Mouse (Mus musculus) neural tube, embryonic 15.5 days (tissue): Measurements from ENCODE around the gene Fat1. TPM values are rescaled to one million over a fixed set of nuclear protein-coding genes. Genes with fewer than 3 reads are reported as not detected.

Experiments used
- ATAC-seq: fragments of 200-750 bp; cut with Nextera tagmentation; 2 replicates; pipeline ENCODE4 v1.8.0; 2017; ENCODE audit warnings: mild to moderate bottlenecking, moderate TSS enrichment, moderate library complexity; ENCODE audit not compliant: low FRiP score
- H3K27ac ChIP-seq: fragments of 300-500 bp; sonication (generic); replicated peaks from 2 replicates; pipeline ENCODE4 v1.5.1; 2015; ENCODE audit warnings: mild to moderate bottlenecking, inconsistent platforms
- H3K27me3 ChIP-seq: fragments of 300-500 bp; sonication (generic); replicated peaks from 2 replicates; pipeline ENCODE4 v1.6.1; 2015; ENCODE audit warnings: inconsistent platforms
- H3K36me3 ChIP-seq: fragments of 300-500 bp; sonication (generic); 2 replicates; pipeline ENCODE4 v1.6.1; 2015; ENCODE audit warnings: inconsistent platforms
- H3K4me1 ChIP-seq: fragments of 300-500 bp; sonication (generic); 2 replicates; pipeline ENCODE4 v1.6.1; 2015; ENCODE audit warnings: inconsistent platforms
- H3K4me2 ChIP-seq: fragments of 300-500 bp; sonication (generic); 2 replicates; pipeline ENCODE4 v1.6.1; 2015; ENCODE audit warnings: inconsistent platforms, mild to moderate bottlenecking, moderate library complexity
- H3K4me3 ChIP-seq: fragments of 300-500 bp; sonication (generic); replicated peaks from 2 replicates; pipeline ENCODE4 v1.5.1; 2015; ENCODE audit warnings: mild to moderate bottlenecking, inconsistent platforms
- H3K9ac ChIP-seq: fragments of 300-500 bp; sonication (generic); replicated peaks from 2 replicates; pipeline ENCODE4 v1.6.1; 2015; ENCODE audit warnings: mild to moderate bottlenecking, inconsistent platforms
- H3K9me3 ChIP-seq: fragments of 300-500 bp; sonication (generic); replicated peaks from 2 replicates; pipeline ENCODE4 v1.6.1; 2016; ENCODE audit warnings: inconsistent platforms
- WGBS: fragments of 180-500 bp; shearing (Covaris S2); methylation state at CpG from one replicate; pipeline ENCODE4 v1.1.7; 2015; ENCODE audit warnings: mixed read lengths; 5-methylcytosine and 5-hydroxymethylcytosine counted together
- polyA plus RNA-seq: library from polyadenylated mRNA; unstranded; fragments of >200 nt; fragmentation: Nextera tagmentation; extraction: Ambion mirVana; gene quantifications from 2 replicates; pipeline ENCODE4 v1.2.1, GENCODE M21; 2015

Gene Fat1
- polyA plus RNA-seq = 12.3 and 12.5 TPM in 2 replicates

DNA sequence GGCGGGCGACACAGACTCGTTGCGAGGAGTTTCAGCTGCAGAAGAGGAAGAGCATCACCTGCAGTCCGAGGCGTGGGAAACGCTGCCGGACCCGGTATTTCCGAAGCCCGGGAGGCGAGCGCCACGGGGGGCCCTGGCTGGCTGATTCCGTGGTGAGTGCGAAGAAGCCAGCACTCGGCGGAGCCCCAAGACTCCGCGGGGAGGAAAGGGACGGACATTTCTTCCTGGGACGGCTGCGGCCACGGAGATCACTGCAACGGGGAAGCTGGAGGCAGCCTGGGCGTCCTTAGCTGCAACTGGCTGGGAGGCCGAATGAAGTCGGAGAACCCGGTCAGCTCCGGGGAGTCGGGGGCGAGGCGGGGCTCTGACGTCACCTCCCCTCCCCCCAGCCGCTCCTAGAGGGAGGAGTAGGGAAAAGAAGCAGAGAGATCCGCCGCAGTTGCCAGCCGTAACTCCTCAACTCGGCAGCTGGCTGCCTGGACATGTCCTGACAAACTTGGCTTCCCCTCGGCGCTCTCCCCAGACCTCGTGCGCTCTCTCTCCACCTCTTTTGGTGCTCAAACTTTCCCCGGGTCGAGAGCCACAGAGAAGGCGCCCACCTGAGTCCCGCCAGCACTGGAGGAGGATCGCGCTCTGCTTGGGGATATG, at the start of gene Fat1:
TSS of gene Fat1 (plus strand) at position 598 of the 648 bp plus-strand sequence.
- Histone ChIP-seq H3K4me3 (peak within 1 kb of the TSS; percentile 81), H3K4me1 (peaks cover 12% of the 10 kb centered on the region), H3K36me3 (no peaks in the 10 kb centered on the region), H3K9ac (peak within 1 kb of the TSS; percentile 64), H3K27ac (peak within 1 kb of the TSS; percentile 88), H3K9me3 (no peaks in the 10 kb centered on the region), H3K4me2 (peak within 1 kb of the TSS; percentile 95), H3K27me3 (no peaks in the 10 kb centered on the region)
- ATAC-seq = peak; percentile 72
- under 1% methylated on average over 46 of the region's 49 CpGs for WGBS

DNA sequence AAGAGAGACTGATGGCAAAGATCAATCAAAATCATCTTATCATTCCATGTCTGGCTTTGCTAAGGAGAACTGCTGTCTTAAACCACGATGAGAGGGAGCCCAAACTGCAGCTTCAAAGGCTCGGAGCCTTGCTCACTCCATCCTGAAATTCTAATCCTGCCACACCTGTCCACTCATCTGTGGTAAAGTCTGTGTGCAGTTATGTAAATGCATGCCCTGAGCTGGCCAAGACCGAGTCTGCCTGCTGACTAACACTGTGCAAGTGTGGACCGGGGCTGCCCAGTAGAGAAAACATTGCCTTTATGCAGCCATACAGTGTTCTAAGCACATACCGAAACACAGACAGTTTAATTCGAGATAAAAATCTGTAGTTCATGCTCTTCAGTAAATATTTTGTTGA, 40.6 kb upstream of the Fat1 start:
- Histone ChIP-seq H3K9me3 (no peaks in the 10 kb centered on the region), H3K36me3 (no peaks in the 10 kb centered on the region), H3K4me2 (no peak overlapping the region), H3K27ac (no peak overlapping the region), H3K9ac (no peak overlapping the region), H3K4me1 (peaks cover 8% of the 10 kb centered on the region), H3K27me3 (no peaks in the 10 kb centered on the region), H3K4me3 (no peak overlapping the region)
- no peak for ATAC-seq
- WGBS = 85% methylated on average over 6 of the region's 6 CpGs

DNA sequence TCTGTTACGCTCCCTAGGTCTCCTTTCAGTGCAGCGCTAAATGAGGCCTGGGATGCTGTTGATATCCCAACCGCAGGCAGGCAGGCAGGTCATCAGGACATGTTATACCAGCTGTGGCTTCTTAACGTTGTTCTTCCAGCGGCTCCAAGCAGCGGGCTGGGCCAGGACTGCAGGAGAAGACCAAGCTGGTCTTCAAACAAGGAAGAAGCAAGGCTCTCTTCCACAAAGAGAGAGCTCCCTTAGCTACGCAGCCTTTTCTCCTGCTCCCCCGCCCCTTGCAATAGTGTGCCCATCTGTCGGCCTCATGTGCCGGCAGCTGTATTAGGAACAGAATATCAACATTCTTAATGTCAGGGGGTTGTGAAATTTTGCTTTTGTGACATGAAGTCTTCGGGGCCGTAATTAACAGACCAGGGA, 35.7 kb upstream of the Fat1 start:
- Histone ChIP-seq H3K36me3 (no peaks in the 10 kb centered on the region), H3K4me1 (peaks cover 11% of the 10 kb centered on the region), H3K4me2 (peak overlapping the region; percentile 33), H3K4me3 (no peak overlapping the region), H3K27me3 (no peaks in the 10 kb centered on the region), H3K9ac (no peak overlapping the region), H3K27ac (no peak overlapping the region), H3K9me3 (no peaks in the 10 kb centered on the region)
- ATAC-seq = 0 out of 2 replicates have a peak, but pooled peaks have one; percentile 21
- WGBS = 31% methylated on average over 12 of the region's 12 CpGs

DNA sequence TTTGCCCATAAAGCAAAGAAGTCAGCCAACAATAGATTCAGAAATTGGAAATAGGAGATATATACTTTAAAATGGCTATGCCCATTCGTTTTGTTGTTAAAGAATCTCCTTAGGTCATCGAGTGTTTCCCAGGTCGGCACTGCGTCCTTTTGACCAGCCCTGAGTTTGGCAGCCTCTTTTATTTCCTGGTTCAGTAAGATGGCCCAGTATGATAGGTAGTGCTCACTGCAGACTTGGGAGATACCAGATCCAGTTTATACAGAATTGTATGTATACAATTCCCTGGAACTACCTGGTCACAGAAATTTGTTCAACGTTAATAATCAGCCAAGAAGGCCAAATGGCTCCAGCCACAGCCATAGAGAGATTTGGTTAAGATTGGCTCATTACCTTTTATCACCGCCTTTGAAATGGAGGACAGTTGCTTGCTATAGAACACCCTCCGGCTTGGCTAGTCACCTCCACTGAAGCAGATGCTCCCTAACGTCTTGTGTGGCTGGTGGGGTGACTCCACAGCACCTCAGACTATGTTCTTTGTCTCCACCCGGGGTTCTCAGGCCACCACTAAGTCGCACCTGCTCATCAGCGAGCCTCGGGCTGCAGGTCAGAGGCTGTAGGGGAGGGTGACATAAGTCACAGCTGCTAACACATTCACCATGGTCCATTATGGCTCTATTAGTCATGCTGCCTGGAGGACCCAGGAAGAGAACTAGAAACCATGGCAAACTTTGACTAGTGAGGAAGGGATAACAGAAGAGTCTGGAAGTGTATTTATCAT, 23.9 kb upstream of the Fat1 start:
- WGBS = 57% methylated on average over 12 of the region's 12 CpGs

DNA sequence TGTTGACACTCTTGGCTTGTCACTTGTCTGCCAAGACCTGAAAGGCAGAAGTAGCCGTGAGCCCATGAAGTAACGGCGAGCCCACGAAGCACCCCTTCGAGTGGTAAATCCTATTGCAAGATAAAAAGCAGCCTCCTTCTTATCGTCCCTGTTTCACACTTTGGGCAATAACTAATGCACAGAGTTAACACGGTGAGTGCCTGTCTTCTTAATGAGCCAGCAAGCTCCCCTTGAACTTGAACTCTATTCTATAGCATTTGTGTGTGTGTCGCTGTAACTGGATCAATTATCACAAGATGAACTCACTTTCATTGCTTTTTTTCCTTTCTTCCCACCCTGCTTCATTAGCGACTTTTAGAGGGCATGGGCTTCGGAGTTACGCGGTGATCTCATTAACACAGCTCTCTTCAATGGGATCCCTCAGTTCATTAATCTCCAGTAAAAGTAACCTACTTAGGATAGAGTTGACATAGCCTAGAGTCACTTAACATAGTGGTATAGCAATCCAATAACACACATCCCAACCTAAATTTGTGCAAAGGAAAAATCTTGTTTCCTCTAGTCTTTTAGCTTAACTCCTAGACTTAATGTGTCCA, 15.7 kb upstream of the Fat1 start:
- no peaks in the 10 kb centered on the region for H3K9me3 ChIP-seq
- no peaks in the 10 kb centered on the region for H3K36me3 ChIP-seq
- ATAC-seq = no peak
- no peak overlapping the region for H3K9ac ChIP-seq
- H3K4me2 ChIP-seq = no peak overlapping the region
- H3K4me1 ChIP-seq = no peaks in the 10 kb centered on the region
- WGBS = 78% methylated on average over 12 of the region's 12 CpGs
- no peaks in the 10 kb centered on the region for H3K27me3 ChIP-seq
- no peak overlapping the region for H3K4me3 ChIP-seq
- no peak overlapping the region for H3K27ac ChIP-seq

More for the DNA sequence above, 23.9 kb upstream of the Fat1 start:
- Histone ChIP-seq H3K36me3 (no peaks in the 10 kb centered on the region), H3K27me3 (no peaks in the 10 kb centered on the region), H3K4me1 (no peaks in the 10 kb centered on the region), H3K4me2 (no peak overlapping the region), H3K27ac (no peak overlapping the region), H3K9me3 (no peaks in the 10 kb centered on the region), H3K4me3 (no peak overlapping the region), H3K9ac (no peak overlapping the region)
- no peak for ATAC-seq

DNA sequence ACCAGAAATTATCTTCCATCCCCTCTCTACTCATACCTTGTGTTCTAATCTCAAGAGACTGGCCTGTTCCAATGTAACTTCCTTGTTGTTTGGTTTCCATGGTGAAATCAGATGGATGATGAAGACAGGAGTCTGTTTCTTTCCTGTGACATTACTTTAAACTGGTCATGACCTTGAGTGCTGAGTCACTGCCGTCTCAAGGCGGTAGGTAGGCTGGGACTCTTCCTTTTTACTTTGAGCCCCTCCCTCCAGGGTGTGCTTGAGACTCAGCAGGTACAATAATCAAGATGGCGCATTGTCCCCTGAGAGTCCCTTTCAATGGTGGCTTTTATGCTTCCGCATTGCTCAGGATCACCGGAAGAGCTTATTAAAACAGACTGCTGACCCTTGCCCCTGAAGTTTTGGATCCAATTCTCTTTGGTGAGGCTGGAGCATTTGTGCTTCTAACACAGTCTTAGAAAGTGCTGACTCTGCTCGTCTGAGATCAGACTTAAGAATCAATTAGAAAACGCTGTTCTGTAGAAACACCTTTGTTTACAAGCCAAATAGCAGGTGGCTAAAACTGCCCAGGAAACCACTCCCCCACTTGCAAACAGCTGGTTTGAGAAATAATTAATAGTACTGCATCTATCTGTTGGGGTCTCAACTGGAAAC, 14.7 kb upstream of the Fat1 start:
- H3K27ac ChIP-seq = no peak overlapping the region
- no peak overlapping the region for H3K4me2 ChIP-seq
- H3K27me3 ChIP-seq = no peaks in the 10 kb centered on the region
- no peak for ATAC-seq
- H3K36me3 ChIP-seq = no peaks in the 10 kb centered on the region
- no peak overlapping the region for H3K4me3 ChIP-seq
- H3K4me1 ChIP-seq = no peaks in the 10 kb centered on the region
- H3K9ac ChIP-seq = no peak overlapping the region
- H3K9me3 ChIP-seq = no peaks in the 10 kb centered on the region
- WGBS = 68% methylated on average over 7 of the region's 7 CpGs

DNA sequence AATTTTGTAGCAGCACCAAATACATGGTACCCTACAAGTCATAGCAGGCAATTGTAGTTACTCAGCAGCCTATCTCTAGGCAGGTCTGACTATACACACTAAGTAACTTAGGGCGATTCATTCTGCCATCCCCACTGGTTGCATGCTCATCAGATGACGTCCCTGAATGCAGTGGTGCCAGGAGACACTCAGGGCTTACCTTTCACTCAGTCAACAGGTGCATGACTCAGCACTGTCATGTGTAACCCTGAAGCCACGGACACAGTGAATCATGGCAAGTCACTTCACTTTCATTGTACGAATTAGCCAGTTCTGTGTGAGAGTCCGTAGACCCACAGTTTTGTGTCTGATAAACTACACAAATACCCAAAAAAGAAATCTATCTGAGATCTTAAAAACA, 10.3 kb upstream of the Fat1 start:
- Histone ChIP-seq H3K9me3 (no peaks in the 10 kb centered on the region), H3K4me2 (no peak overlapping the region), H3K9ac (no peak overlapping the region), H3K27ac (no peak overlapping the region), H3K4me3 (no peak overlapping the region), H3K27me3 (no peaks in the 10 kb centered on the region), H3K36me3 (no peaks in the 10 kb centered on the region), H3K4me1 (no peaks in the 10 kb centered on the region)
- 91% methylated on average over 5 of the region's 5 CpGs for WGBS
- no peak for ATAC-seq

DNA sequence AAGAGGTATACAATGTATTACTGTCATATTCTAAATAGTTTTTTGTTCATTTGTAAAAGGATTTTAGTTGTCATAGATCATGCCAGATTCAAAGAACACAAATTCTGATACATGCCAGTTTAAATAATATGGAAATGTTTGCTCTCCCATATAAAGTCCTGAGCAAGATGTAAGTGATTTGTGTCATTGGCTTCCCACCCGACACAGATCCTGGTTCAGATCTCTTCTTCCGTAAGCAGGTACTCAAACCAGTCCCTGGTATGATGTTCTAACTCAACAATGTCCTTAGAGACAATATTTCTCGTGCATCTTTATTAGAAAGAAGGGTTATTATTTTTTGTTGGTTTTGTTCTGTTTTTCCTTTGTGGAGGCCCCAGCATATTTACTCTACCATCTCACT, 5.2 kb upstream of the Fat1 start:
- Histone ChIP-seq H3K4me1 (peaks cover 3% of the 10 kb centered on the region; the same call in 1 of the 2 replicates), H3K4me3 (no peak overlapping the region), H3K36me3 (no peaks in the 10 kb centered on the region), H3K4me2 (no peak overlapping the region), H3K27me3 (no peaks in the 10 kb centered on the region), H3K9me3 (no peaks in the 10 kb centered on the region), H3K27ac (no peak overlapping the region), H3K9ac (no peak overlapping the region)
- WGBS = 94% methylated on average over 3 of the region's 3 CpGs
- no peak for ATAC-seq

DNA sequence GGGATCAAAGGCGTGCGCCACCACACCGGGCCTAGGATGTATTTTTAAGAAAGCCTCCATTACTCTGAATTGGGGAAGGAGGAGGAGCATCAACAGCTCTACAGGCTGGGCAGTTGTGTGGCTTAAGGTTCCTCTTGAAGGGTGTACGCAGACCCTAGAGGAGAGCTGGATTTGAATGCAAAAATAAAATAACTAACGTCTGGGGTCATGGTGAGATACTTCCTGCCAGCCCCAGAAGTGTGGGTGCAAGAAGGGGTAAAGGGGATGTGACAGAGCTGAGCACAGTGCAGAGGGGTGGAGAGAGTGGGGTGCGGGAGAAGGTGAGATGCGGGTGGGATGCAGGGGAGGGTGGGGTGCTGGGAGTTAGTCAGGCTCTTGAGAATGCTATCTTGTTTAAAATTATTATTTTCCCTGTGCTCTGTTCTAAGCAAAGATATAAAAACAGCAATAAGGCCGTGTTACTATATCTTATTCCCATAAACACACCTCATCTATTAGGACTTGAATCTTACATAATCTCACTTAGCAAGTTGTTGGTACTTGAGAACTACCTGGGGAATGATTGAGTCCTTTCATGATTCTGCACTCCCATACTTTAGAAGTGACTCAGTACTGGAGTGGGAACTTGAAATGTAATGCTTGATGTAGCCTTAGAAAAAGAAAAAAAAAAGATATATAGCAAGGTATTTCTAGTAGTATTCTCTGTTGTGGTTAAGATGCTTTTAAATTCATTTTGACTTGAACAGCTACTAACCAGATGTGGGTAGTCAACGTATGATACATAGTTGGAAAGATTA, 2.5 kb upstream of the Fat1 start:
- 98% methylated on average over 9 of the region's 9 CpGs for WGBS

DNA sequence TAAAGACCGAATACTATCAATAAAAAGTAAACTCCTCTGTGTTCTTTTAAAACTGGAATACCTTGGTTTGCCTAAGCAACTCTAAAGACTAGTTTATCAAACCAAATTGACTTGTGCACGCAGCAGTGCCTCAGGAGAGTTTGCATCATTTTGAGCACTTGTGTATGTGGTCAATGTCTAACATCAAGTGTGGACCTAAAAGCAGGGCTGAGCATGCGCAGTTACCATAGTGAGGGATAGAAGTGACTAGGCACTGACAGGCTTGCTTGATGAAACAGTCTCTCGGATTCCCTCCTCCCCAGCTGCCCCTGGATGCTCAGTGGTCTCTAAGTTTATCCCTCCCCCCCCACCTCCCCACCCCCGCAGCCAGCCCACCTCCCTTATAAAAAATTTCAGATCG, 1.8 kb upstream of the Fat1 start:
- Histone ChIP-seq H3K9ac (no peak overlapping the region), H3K4me3 (peak overlapping the region; percentile 81), H3K27ac (no peak overlapping the region), H3K36me3 (no peaks in the 10 kb centered on the region), H3K4me1 (peaks cover 7% of the 10 kb centered on the region; the same call in 1 of the 2 replicates), H3K9me3 (no peaks in the 10 kb centered on the region), H3K27me3 (no peaks in the 10 kb centered on the region), H3K4me2 (peak overlapping the region; percentile 95)
- ATAC-seq = no peak
- WGBS = 46% methylated on average over 6 of the region's 6 CpGs

More for the DNA sequence above, 2.5 kb upstream of the Fat1 start:
- H3K9me3 ChIP-seq = no peaks in the 10 kb centered on the region
- no peak overlapping the region for H3K27ac ChIP-seq
- no peaks in the 10 kb centered on the region for H3K27me3 ChIP-seq
- peaks cover 7% of the 10 kb centered on the region; the same call in 1 of the 2 replicates for H3K4me1 ChIP-seq
- no peak for ATAC-seq
- H3K4me3 ChIP-seq = no peak overlapping the region
- H3K4me2 ChIP-seq = no peak overlapping the region
- H3K9ac ChIP-seq = no peak overlapping the region
- H3K36me3 ChIP-seq = no peaks in the 10 kb centered on the region

DNA sequence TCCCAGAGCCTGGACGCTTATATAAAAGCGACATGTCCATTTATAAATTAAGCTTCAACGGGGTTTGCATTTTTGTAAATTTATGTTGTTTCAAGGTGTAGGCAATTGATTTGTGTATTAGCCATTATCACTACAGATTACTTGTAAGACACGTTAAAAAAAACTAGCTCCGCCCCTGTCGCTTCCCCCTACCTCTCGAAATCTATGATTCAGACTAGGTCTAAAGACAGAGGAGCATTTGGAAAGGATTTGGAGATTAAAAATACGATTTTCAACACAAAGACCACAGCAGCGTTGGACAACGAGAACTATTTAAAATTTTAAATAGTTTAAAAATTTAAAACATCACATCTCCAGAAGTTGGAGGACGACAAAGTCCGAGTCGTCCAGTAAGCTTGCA, 831 bp upstream of the Fat1 start:
- no peaks in the 10 kb centered on the region for H3K36me3 ChIP-seq
- H3K4me2 ChIP-seq = peak overlapping the region; percentile 95
- no peaks in the 10 kb centered on the region for H3K9me3 ChIP-seq
- peaks cover 8% of the 10 kb centered on the region for H3K4me1 ChIP-seq
- H3K9ac ChIP-seq = peak overlapping the region; percentile 57
- H3K4me3 ChIP-seq = peak overlapping the region; percentile 81
- 3% methylated on average over 13 of the region's 13 CpGs for WGBS
- H3K27ac ChIP-seq = peak overlapping the region; percentile 88
- no peaks in the 10 kb centered on the region for H3K27me3 ChIP-seq
- no peak for ATAC-seq
